Mouse (Mus musculus) liver, embryonic 15.5 days (tissue): ENCODE results near the gene Pde10a. TPM values are rescaled to one million over a fixed set of nuclear protein-coding genes. Genes with fewer than 3 reads are reported as not detected.
"Not testable (repeated sequence)": the region's sequence is repeated elsewhere in the genome, so short reads cannot be mapped to it uniquely, and the experiment has no call there.

ENCODE experiments used
- ATAC-seq: fragments of 200-750 bp; cut with Nextera tagmentation; 2 replicates; pipeline ENCODE4 v1.8.0; 2017; ENCODE audit warnings: moderate number of reproducible peaks, mild to moderate bottlenecking, moderate library complexity; ENCODE audit not compliant: insufficient read depth
- H3K27ac ChIP-seq: fragments of 300-500 bp; sonication (generic); replicated peaks from 2 replicates; pipeline ENCODE4 v1.5.1; 2015; ENCODE audit warnings: mild to moderate bottlenecking, inconsistent platforms
- H3K27me3 ChIP-seq: fragments of 300-500 bp; sonication (generic); 2 replicates; pipeline ENCODE4 v1.6.1; 2015; ENCODE audit warnings: mild to moderate bottlenecking, inconsistent platforms
- H3K36me3 ChIP-seq: fragments of 300-500 bp; sonication (generic); replicated peaks from 2 replicates; pipeline ENCODE4 v1.6.1; 2015; ENCODE audit warnings: moderate library complexity, mild to moderate bottlenecking, inconsistent platforms
- H3K4me1 ChIP-seq: fragments of 300-500 bp; sonication (generic); replicated peaks from 2 replicates; pipeline ENCODE4 v1.6.1; 2015; ENCODE audit warnings: inconsistent platforms
- H3K4me2 ChIP-seq: fragments of 300-500 bp; sonication (generic); 2 replicates; pipeline ENCODE4 v1.6.1; 2015; ENCODE audit warnings: moderate library complexity, mild to moderate bottlenecking, inconsistent platforms
- H3K4me3 ChIP-seq: fragments of 300-500 bp; sonication (generic); replicated peaks from 2 replicates; pipeline ENCODE4 v1.5.1; 2015; ENCODE audit warnings: mild to moderate bottlenecking, inconsistent platforms
- H3K9ac ChIP-seq: fragments of 300-500 bp; sonication (generic); 2 replicates; pipeline ENCODE4 v1.6.1; 2015; ENCODE audit warnings: moderate library complexity, mild to moderate bottlenecking, inconsistent platforms
- H3K9me3 ChIP-seq: fragments of 300-500 bp; sonication (generic); replicated peaks from 2 replicates; pipeline ENCODE4 v1.6.1; 2016; ENCODE audit warnings: inconsistent platforms
- WGBS: fragments of 180-500 bp; shearing (Covaris S2); methylation state at CpG from one replicate; pipeline ENCODE4 v1.1.7; 2015; ENCODE audit warnings: mixed read lengths; ENCODE audit not compliant: insufficient replicate concordance; 5-methylcytosine and 5-hydroxymethylcytosine counted together
- polyA plus RNA-seq: library from polyadenylated mRNA; unstranded; fragments of >200 nt; fragmentation: Nextera tagmentation; extraction: Ambion mirVana; gene quantifications from 2 replicates; pipeline ENCODE4 v1.2.1, GENCODE M21; 2015

Pde10a gene
- polyA plus RNA-seq, 1 experiment from 2014 or later: 0.67 TPM

- 64% methylated on average over 5 of the region's 5 CpGs for WGBS
- no peak overlapping the region for H3K4me2 ChIP-seq
- no peak overlapping the region for H3K9ac ChIP-seq
- ATAC-seq: no peak
- no peaks in the 10 kb centered on the region; the same call in 1 of the 2 replicates for H3K27me3 ChIP-seq
- no peaks in the 10 kb centered on the region for H3K36me3 ChIP-seq
- no peaks in the 10 kb centered on the region for H3K9me3 ChIP-seq
- no peaks in the 10 kb centered on the region for H3K4me1 ChIP-seq
- no peak overlapping the region for H3K27ac ChIP-seq
- H3K4me3 ChIP-seq: no peak overlapping the region
These were observed 177.3 kb downstream of the Pde10a start for GRCm38 (mm10) chr17:8702503-8702902.

GRCm38 (mm10) chr17:8708006-8708405 lies 182.8 kb downstream of the Pde10a start:
- no peak overlapping the region for H3K4me3 ChIP-seq
- no peaks in the 10 kb centered on the region for H3K27me3 ChIP-seq
- no peak overlapping the region for H3K9ac ChIP-seq
- H3K27ac ChIP-seq: no peak overlapping the region
- no peaks in the 10 kb centered on the region for H3K9me3 ChIP-seq
- H3K36me3 ChIP-seq: no peaks in the 10 kb centered on the region
- no peak for ATAC-seq
- H3K4me1 ChIP-seq: no peaks in the 10 kb centered on the region
- no peak overlapping the region for H3K4me2 ChIP-seq

DNA sequence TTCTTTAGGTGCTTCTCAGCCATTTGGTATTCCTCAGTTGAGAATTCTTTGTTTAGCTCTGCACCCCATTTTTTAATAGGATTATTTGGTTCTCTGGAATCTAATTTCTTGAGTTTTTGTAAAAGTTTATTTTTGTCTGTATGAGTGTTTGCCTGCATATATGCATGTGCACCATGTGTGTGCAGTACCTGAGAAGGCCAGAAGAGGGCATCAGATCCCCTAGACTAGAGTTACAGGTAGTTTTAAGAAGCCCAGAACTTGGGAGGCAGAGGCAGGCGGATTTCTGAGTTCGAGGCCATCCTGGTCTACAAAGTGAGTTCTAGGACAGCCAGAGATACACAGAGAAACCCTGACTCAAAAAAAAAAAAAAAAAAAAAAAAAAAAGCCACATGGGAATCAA lies 187.6 kb downstream of the Pde10a start:
- WGBS: 46% methylated on average over 2 of the region's 2 CpGs
- H3K27ac ChIP-seq: not testable (repeated sequence)

DNA sequence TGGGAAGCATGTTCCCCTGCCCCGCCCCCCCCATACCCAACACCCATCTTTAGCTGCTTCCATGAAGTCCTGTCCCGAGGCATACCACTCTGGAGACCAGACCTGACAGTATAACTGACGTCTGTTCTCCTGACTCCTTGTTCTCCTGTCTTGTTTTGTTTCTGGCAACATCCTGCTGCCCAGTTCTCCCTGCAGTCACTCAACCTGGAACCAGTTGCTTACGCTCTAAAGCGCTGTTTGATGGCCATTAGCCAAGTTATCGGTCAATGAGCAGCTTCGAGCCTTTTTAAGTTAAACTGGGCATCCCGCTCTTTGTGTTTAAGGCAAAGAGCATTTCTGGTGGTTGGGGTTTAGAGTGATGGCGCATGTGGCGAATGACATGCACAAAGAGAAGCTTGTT lies 195.8 kb downstream of the Pde10a start:
- H3K36me3 ChIP-seq: no peaks in the 10 kb centered on the region
- no peak for ATAC-seq
- no peaks in the 10 kb centered on the region for H3K27me3 ChIP-seq
- H3K4me3 ChIP-seq: no peak overlapping the region
- no peak overlapping the region for H3K4me2 ChIP-seq
- H3K9me3 ChIP-seq: no peaks in the 10 kb centered on the region
- no peak overlapping the region for H3K9ac ChIP-seq
- H3K27ac ChIP-seq: no peak overlapping the region
- no peaks in the 10 kb centered on the region for H3K4me1 ChIP-seq
- WGBS: 67% methylated on average over 10 of the region's 10 CpGs

More for the DNA sequence above, 187.6 kb downstream of the Pde10a start:
- H3K9ac ChIP-seq, ATAC-seq, H3K9me3 ChIP-seq, H3K4me1 ChIP-seq, H3K36me3 ChIP-seq, H3K27me3 ChIP-seq, H3K4me2 ChIP-seq, H3K4me3 ChIP-seq: not testable (repeated sequence)

GRCm38 (mm10) chr17:8724464-8724974 lies 199.3 kb downstream of the Pde10a start:
- no peak for ATAC-seq
- Histone ChIP-seq H3K9ac (no peak overlapping the region), H3K27me3 (no peaks in the 10 kb centered on the region), H3K4me1 (no peaks in the 10 kb centered on the region), H3K4me2 (no peak overlapping the region), H3K27ac (no peak overlapping the region), H3K9me3 (no peaks in the 10 kb centered on the region), H3K36me3 (no peaks in the 10 kb centered on the region), H3K4me3 (no peak overlapping the region)
- 58% methylated on average over 8 of the region's 8 CpGs for WGBS

- no peak overlapping the region for H3K4me2 ChIP-seq
- ATAC-seq: no peak
- H3K9ac ChIP-seq: no peak overlapping the region
- WGBS: 32% methylated on average over 7 of the region's 7 CpGs
- H3K4me1 ChIP-seq: no peaks in the 10 kb centered on the region
- no peaks in the 10 kb centered on the region for H3K9me3 ChIP-seq
- H3K36me3 ChIP-seq: no peaks in the 10 kb centered on the region
- H3K27ac ChIP-seq: no peak overlapping the region
- H3K27me3 ChIP-seq: no peaks in the 10 kb centered on the region
- no peak overlapping the region for H3K4me3 ChIP-seq
These were observed 203.5 kb downstream of the Pde10a start for GRCm38 (mm10) chr17:8728646-8729045.

DNA sequence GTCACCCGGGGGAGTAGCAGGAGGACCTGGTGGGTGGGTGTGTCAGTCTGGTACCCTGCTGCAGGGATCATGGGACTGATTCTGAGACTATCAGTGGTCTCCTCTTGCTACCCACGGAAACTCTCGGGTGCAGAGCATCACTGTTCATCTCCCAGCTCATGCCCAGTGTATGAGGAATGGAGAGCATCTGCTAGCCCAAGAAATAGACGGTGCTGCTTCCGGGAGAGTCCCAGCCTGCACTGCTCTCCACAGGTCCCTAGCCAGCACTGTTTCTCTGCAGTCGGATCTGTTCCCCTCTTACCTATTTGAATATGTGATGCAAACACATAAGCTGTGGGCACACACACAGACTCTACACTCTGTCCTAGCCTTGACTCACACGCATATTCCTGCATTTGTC lies 204.6 kb downstream of the Pde10a start:
- no peak overlapping the region for H3K4me3 ChIP-seq
- H3K9ac ChIP-seq: no peak overlapping the region
- no peaks in the 10 kb centered on the region for H3K36me3 ChIP-seq
- no peaks in the 10 kb centered on the region for H3K4me1 ChIP-seq
- H3K4me2 ChIP-seq: no peak overlapping the region
- H3K27me3 ChIP-seq: no peaks in the 10 kb centered on the region
- no peaks in the 10 kb centered on the region for H3K9me3 ChIP-seq
- no peak for ATAC-seq
- WGBS: 62% methylated on average over 7 of the region's 7 CpGs
- no peak overlapping the region for H3K27ac ChIP-seq

- Histone ChIP-seq H3K36me3 (no peaks in the 10 kb centered on the region), H3K4me2 (no peak overlapping the region), H3K27ac (no peak overlapping the region), H3K27me3 (no peaks in the 10 kb centered on the region), H3K4me1 (no peaks in the 10 kb centered on the region), H3K9ac (no peak overlapping the region), H3K9me3 (no peaks in the 10 kb centered on the region), H3K4me3 (no peak overlapping the region)
- ATAC-seq: no peak
- 48% methylated on average over 6 of the region's 6 CpGs for WGBS
These were observed 205.9 kb downstream of the Pde10a start for GRCm38 (mm10) chr17:8731073-8731472.

- Histone ChIP-seq H3K9ac (no peak overlapping the region), H3K4me2 (no peak overlapping the region), H3K36me3 (no peaks in the 10 kb centered on the region), H3K27ac (no peak overlapping the region), H3K27me3 (no peaks in the 10 kb centered on the region), H3K9me3 (no peaks in the 10 kb centered on the region), H3K4me1 (no peaks in the 10 kb centered on the region), H3K4me3 (no peak overlapping the region)
- WGBS: 56% methylated on average over 6 of the region's 6 CpGs
- ATAC-seq: no peak
These were observed 211.1 kb downstream of the Pde10a start for GRCm38 (mm10) chr17:8736259-8736658.

DNA sequence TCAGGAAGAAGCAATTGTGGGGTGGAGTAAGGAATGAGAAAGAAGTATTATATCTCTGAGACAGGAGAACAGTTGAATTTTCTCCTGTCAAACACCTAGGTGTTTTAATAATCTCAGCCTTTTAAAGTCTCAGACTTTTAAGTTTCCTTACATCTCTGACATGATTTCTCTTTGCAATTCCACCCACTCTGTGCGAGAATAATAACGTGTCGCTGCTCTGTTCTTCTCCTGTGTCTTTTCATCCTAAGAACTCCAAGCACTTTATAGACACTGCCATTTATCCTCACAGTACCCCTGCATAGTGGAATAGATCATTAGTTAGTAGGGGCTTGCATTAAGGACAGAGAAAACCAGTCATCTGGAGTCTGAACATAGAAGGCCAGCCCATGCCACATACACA lies 217.6 kb downstream of the Pde10a start:
- Histone ChIP-seq H3K36me3 (no peaks in the 10 kb centered on the region), H3K9me3 (no peaks in the 10 kb centered on the region), H3K4me3 (no peak overlapping the region), H3K27me3 (no peaks in the 10 kb centered on the region), H3K27ac (no peak overlapping the region), H3K4me1 (no peaks in the 10 kb centered on the region), H3K4me2 (no peak overlapping the region), H3K9ac (no peak overlapping the region)
- 74% methylated on average over 3 of the region's 3 CpGs for WGBS
- no peak for ATAC-seq

GRCm38 (mm10) chr17:8745334-8745733 lies 220.2 kb downstream of the Pde10a start:
- no peaks in the 10 kb centered on the region for H3K4me1 ChIP-seq
- no peaks in the 10 kb centered on the region for H3K9me3 ChIP-seq
- no peaks in the 10 kb centered on the region for H3K36me3 ChIP-seq
- no peak for ATAC-seq
- no peak overlapping the region for H3K27ac ChIP-seq
- no peak overlapping the region for H3K4me2 ChIP-seq
- no peak overlapping the region for H3K9ac ChIP-seq
- WGBS: 38% methylated on average over 1 of the region's 1 CpGs
- no peak overlapping the region for H3K4me3 ChIP-seq
- no peaks in the 10 kb centered on the region for H3K27me3 ChIP-seq

GRCm38 (mm10) chr17:8749426-8749825 lies 224.3 kb downstream of the Pde10a start:
- no peak overlapping the region for H3K4me3 ChIP-seq
- no peak overlapping the region for H3K4me2 ChIP-seq
- WGBS: 28% methylated on average over 4 of the region's 4 CpGs
- no peaks in the 10 kb centered on the region for H3K27me3 ChIP-seq
- H3K9me3 ChIP-seq: no peaks in the 10 kb centered on the region
- H3K9ac ChIP-seq: no peak overlapping the region
- ATAC-seq: no peak
- no peaks in the 10 kb centered on the region for H3K36me3 ChIP-seq
- no peak overlapping the region for H3K27ac ChIP-seq
- H3K4me1 ChIP-seq: no peaks in the 10 kb centered on the region
